Mouse (Mus musculus): ENCODE results near the gene Srpk2.

GRCm38 (mm10) chr5:23502317-23502937 is 182.0 kb downstream of the Srpk2 start:
- TF ChIP-seq CTCF (conservative IDR thresholded peaks at IDR 0.05 in 1 of 2, IDR thresholded peaks at IDR 0.05 in 1 of 2; ENCODE audit: low read depth in 2 of 2, low read length in 2 of 2) (no peak), NRF1 (IDR thresholded peaks at IDR 0.05; ENCODE audit: low read depth, low read length) (no peak), ZC3H11A (IDR thresholded peaks at IDR 0.05; ENCODE audit: low read depth, low read length) (no peak), MAX (IDR thresholded peaks at IDR 0.05; ENCODE audit: low read length) (no peak), E2F4 (IDR thresholded peaks at IDR 0.05; ENCODE audit: insufficient replicate concordance, low read depth, low read length) (no peak), MXI1 (IDR thresholded peaks at IDR 0.05; ENCODE audit: low read depth, low read length) (no peak), UBTF (IDR thresholded peaks at IDR 0.05; ENCODE audit: low read depth, low read length) (no peak)
